Mouse (Mus musculus): Measurements from ENCODE around the gene Efcab6. TPM values are rescaled to one million over a fixed set of nuclear protein-coding genes. Genes with fewer than 3 reads are reported as not detected.

Efcab6 gene
- total RNA-seq, 2 experiments from 2014 or later, result not detected

GRCm38 (mm10) chr15:83896011-83896410 lies 169.2 kb downstream of the Efcab6 start:
- DNase-seq, result no peak
- intact Hi-C loops (cut with DNase I), result no loop called here

GRCm38 (mm10) chr15:83894261-83894660 lies 170.9 kb downstream of the Efcab6 start:
- peak in 1 of 2 experiments; percentile 4 for DNase-seq
- intact Hi-C loops (cut with DNase I), result no loop called here

DNA sequence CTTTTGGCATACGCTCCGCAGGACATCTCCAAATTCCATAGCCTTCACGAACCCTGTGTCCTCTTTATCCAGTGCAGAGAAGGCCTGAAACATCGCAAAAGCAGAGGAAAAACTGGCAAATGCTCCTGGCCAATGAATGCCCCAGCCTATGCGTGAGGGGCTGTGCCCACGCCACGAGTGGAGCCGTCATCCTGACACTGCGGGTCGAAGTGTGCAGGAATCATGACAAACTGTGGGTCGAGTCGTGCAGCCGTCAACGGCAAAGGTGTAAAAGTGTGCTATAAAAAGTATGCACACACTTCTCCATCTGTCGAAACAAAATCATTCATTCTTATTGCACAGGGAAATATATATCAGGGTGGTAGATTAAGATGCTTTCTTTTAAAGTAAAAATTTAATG lies 172.3 kb downstream of the Efcab6 start:
- no peak for DNase-seq
- intact Hi-C loops (cut with DNase I), result no loop called here

- DNase-seq, result no peak
- intact Hi-C loops (cut with DNase I), result no loop called here
Observed at GRCm38 (mm10) chr15:83884291-83884690, 180.9 kb downstream of the Efcab6 start.

GRCm38 (mm10) chr15:83883821-83884220 lies 181.4 kb downstream of the Efcab6 start:
- no peak for DNase-seq
- intact Hi-C loops (cut with DNase I), result no loop called here

GRCm38 (mm10) chr15:83879845-83880244 lies 185.3 kb downstream of the Efcab6 start:
- intact Hi-C loops (cut with DNase I), result no loop called here
- peak; percentile 39 to 61 for DNase-seq

DNA sequence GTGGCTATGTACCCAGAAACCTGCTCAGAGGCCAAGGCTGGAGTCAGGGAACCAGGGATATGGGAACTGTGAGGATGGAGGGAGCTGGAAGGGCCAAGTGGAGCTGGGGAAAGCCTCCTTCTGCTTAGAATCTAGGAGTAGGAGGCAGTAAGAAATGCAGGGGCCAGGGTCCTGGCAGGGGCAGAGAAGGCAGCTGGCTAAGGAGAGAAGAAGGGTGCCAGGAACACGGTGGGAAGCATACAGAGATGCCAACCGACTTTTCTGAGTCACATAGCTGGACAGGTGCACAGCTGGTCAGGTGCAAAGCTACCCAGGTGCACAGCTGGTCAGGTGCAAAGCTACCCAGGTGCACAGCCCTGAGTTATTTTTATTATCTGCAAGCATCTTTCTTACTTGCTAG lies 187.3 kb downstream of the Efcab6 start:
- intact Hi-C loops (cut with DNase I), result no loop called here
- no peak for DNase-seq

DNA sequence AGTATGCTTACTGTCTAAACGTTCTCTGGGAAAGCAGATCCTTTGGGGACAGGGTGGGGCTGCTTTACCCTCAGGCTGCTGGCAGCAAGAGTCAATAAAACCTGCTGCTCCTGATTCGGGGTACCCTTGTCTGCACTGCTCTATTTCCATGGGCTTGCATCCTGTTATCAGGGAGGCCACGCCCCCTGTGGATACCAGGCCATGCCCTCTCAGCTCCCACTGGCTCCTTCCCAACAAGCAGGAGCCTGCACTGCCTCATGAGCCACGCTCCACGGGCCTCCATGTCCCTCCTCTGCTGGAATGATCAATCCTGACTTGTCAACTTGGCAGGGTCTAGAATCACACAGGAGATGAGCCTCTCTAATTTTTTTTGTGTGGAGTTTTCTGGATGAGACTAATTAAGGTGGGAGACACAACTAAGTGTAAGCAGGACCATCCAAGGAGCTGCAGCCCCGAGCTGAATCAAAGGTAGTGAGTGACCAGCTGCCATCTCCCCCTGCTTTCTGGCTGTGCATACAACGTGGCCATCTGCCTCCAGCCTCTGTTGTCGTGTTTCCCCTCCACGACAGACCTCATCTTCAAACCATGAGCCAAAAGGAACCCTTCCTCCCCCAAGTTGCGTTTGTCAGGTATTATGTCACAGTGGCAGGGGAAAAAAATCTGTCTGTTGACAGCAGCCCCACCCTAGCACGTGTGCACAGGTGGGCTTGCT lies 187.9 kb downstream of the Efcab6 start:
- intact Hi-C loops (cut with DNase I), result no loop called here
- DNase-seq, result no peak

DNA sequence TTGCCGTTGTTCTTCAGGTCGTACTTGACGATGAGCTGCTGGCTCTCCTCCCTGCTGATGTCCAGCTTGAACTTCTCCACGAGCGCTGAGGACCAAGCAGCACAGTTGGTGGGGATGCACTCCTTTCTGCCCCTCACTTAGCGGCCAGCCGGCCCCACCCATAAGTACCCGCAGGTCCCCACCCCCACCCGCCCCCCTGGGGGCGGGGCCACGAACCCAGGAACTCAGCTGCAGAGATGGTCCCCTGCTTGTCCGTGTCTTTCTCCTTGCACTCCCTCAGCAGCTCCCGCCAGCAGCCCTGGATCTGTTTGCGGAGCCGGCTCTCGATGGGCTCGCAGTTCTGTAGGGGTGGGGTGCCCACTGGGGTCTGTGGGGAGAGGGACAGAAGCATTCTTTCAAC lies 194.2 kb downstream of the Efcab6 start:
- intact Hi-C loops (cut with DNase I), result no loop called here
- no peak for DNase-seq

GRCm38 (mm10) chr15:83865626-83866025 lies 199.6 kb downstream of the Efcab6 start:
- no peak for DNase-seq
- intact Hi-C loops (cut with DNase I), result no loop called here

DNA sequence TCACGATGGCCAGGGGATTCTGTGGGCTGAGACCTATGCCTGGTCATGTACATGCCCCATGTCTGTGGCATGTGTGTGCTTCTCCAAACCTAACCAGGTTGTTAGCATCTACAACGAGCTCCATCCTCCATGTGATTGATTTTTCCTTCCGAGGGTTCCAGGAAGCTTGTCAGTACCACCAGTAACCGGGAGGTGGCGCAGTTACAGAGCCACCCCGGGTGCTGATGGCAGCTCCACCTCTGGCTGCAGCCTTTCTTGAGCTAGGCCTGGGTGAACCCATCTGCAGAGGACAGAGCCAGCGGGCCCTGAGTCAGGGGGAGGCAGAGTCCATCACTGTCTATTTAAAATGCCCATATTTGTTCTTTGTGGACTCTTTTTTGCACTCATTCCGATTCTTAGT lies 208.1 kb downstream of the Efcab6 start:
- DNase-seq, result peak; percentile 68 to 77
- intact Hi-C loops (cut with DNase I), result loop anchor here (1.0 to 5.0 kb wide), 2 partner anchors 197 to 775 kb away; no protein-coding TSS in a partner anchor

GRCm38 (mm10) chr15:83853400-83853811 lies 211.8 kb downstream of the Efcab6 start:
- no peak for DNase-seq
- intact Hi-C loops (cut with DNase I), result no loop called here

DNA sequence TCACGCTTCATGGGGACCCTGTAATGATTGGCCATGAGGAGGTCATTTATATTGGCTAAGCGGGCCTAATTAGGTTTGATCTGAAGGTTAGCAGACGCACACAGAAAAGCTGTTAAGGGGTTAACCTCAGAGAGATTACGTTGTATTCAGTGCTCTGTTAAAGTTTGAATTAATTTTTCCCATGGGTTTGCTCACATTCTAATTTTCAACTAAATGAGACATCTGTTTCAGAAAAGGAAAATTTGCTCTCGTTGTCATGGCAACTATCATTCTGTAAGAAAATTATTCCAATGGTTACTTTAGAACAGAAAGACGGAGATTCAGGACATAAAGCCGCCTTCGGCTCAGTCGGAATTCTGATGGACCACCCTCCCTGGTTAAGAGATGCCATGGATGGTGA lies 217.0 kb downstream of the Efcab6 start:
- intact Hi-C loops (cut with DNase I), result no loop called here
- DNase-seq, result no peak

DNA sequence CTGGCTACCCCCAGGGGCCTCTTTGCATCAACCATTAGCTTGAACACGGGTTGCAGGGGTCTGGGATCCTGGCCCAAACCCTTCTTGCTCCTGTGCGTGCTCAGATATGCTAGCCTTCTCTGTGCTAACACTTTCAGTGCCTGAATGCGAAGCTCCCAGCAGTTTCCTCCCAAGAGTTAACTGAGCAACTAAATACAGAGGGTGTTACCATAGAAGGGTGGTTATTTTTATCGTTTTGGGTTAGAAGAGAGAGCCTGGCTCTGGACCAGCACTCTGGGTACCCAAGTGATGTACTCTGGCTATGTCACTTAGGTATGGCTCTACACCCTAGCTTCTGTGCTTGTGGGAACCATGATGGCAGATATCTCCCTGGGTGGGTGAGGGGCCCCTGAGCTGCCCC lies 217.7 kb downstream of the Efcab6 start:
- intact Hi-C loops (cut with DNase I), result no loop called here
- DNase-seq, result no peak

GRCm38 (mm10) chr15:83846592-83846991 lies 218.6 kb downstream of the Efcab6 start:
- intact Hi-C loops (cut with DNase I), result no loop called here
- no peak for DNase-seq

- intact Hi-C loops (cut with DNase I), result no loop called here
- DNase-seq, result no peak
Observed at GRCm38 (mm10) chr15:83845734-83846133, 219.4 kb downstream of the Efcab6 start.

DNA sequence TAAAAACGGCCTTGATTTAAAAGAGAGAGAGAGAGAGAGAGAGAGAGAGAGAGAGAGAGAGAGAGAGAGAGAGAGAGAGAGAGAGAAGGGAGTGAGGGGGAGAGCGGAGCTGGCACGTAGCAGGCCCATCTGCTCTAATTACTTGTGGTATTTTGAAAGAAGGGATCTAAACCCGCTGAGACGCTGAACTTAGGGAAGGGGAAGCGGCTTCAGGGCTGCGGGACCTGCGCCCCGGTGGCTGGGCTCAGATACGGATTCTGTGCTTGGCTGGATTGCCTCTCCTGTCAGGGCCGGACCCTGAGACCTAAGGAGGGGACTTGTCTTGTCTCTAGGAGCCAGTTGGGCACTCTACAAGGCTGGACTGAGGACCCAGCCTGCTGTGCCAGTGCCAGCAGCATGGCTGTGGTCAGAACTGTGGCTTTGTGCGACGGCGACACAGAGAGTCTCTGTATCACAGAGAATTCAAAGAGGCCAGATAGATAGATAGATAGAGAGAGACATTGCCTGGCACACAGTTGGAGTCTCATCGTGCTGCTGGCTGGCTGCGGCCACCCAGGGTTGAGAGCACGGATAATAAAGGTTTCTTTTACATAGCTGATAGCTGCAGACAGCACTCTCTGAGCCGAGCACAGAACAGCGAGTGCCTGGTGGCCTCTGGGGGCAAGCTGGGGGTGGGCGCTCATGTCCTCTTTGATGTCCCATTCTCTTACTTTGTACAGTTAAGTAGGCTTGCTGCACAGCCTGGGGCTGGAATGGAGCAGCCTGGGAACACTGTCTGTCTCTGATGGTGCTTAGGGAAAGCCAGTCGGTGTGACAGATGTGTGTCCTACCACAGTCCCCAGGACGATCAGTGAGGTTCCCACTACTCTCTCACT lies 222.0 kb downstream of the Efcab6 start:
- intact Hi-C loops (cut with DNase I), result no loop called here
- no peak for DNase-seq

DNA sequence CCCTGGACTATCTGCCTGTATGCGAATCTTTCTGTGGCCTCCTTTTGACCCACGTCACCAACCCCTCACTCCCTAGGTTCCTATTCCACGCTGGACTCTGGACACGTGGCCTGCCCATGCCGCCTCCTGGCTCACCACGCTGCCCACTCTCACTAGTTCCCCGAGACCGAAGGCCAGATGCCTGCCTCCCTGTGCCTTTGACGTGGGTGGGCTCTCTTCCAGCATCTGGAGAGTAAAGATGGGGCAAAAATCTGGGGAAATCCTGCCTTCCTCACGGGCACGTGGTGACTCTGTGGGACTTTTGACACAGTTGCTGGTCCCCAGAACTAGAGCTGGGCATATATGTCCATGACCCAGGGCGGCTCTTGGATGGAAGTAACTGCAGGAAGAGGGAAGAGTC lies 222.8 kb downstream of the Efcab6 start:
- DNase-seq, result no peak
- intact Hi-C loops (cut with DNase I), result no loop called here

DNA sequence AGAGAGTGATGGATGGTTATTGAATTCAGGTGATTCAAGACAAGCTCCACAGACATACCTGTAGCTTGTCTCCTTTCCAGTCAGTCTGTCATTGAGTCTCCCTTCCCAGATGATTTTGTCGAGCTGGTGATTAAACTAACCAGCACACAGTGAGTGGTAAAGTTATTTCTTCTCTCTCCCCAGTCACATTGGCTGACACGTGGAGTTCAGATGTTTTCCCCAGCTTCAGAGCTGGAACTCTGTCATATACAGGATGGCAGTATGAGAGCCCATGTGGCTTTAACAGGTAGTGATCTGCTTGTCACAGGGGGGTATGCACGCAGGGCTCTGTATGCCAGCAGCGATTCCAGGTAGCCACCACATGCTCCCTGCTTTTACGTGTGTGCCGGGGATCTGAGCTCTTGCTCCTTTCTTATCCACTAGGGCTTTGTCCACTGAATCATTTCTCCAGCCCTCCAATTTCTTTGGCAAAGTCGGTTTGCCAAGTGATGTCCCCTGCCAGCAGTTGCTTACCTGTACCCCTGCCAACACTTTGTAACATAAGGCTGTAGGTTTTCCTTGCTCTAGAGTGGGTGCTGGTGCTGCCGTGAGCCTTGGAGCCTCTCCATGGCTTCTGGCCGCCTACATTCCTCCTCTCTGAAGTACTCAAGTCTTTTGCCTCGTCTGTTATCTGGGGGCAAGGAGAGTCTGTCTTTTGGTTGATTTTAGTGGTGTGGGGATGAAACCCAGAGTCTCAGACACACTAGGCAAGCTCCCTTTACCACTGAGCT lies 224.0 kb downstream of the Efcab6 start:
- intact Hi-C loops (cut with DNase I), result no loop called here
- no peak for DNase-seq

GRCm38 (mm10) chr15:83832265-83832664 lies 232.9 kb downstream of the Efcab6 start:
- no peak for DNase-seq
- intact Hi-C loops (cut with DNase I), result no loop called here

- intact Hi-C loops (cut with DNase I), result no loop called here
- DNase-seq, result no peak
Observed at GRCm38 (mm10) chr15:83829226-83829625, 236.0 kb downstream of the Efcab6 start.
